Mouse (Mus musculus) left cerebral cortex, postnatal 10 days (tissue): Measurements from ENCODE around the gene Gm13889. TPM values are rescaled to one million over a fixed set of nuclear protein-coding genes. Genes with fewer than 3 reads are reported as not detected.
A peak's percentile ranks its signal among the peaks of the same experiment; 100 is the strongest.

Experiments
- DNase-seq, 2 experiments: peaks; one replicate each; pipeline ENCODE4 v3.0.0; 2021 to 2022; ENCODE audit warnings: low spot score in 2 of 2, mixed read lengths in 1 of 2; ENCODE audit errors: extremely low spot score in 1 of 2
- intact Hi-C: fragments of 180-260 bp; cut with DNase I; formaldehyde crosslinking; loops from one replicate; pipeline ENCODE4 v1.15.1; 2025
- total RNA-seq, 2 experiments: library from RNA; stranded (reverse); gene quantifications; 2 replicates each; pipeline ENCODE4 v1.2.3; 2021

Gene Gm13889
- total RNA-seq, 2 experiments from 2014 or later = 62.6 to 66.5 TPM

GRCm38 (mm10) chr2:93911942-93912341 is 45.1 kb downstream of the Gm13889 start:
- DNase-seq = peak; percentile 53 to 58

GRCm38 (mm10) chr2:93909716-93910115 is 47.3 kb downstream of the Gm13889 start:
- no peak for DNase-seq
- intact Hi-C loops = no loop called here

More at GRCm38 (mm10) chr2:93911942-93912341, 45.1 kb downstream of the Gm13889 start:
- intact Hi-C loops = no loop called here

- intact Hi-C loops = no loop called here
- DNase-seq = peak in 1 of 2 experiments; percentile 65
These were observed 49.3 kb downstream of the Gm13889 start for GRCm38 (mm10) chr2:93907519-93908294.

GRCm38 (mm10) chr2:93906316-93906715 is 50.7 kb downstream of the Gm13889 start:
- DNase-seq = peak in 1 of 2 experiments; percentile 69
- intact Hi-C loops = no loop called here

Other genes with a start within 250 kb of the Gm13889 start
- 10 to 100 TPM; 55.5 to 58.1 TPM for gene Ext2, start 134.6 kb downstream of the Gm13889 start, total RNA-seq
- gene Accs, start 107.3 kb downstream of the Gm13889 start, total RNA-seq = 1 to 10 TPM; 5.0 to 5.3 TPM
- gene Accsl, start 88.0 kb downstream of the Gm13889 start, total RNA-seq = under 1 TPM; 0.30 to 0.51 TPM
- gene Gm27027, start 39.2 kb upstream of the Gm13889 start, total RNA-seq = not detected
- 10 to 100 TPM; 26.9 to 29.2 TPM for gene Alkbh3, start 53.6 kb upstream of the Gm13889 start, total RNA-seq
- 10 to 100 TPM; 75.3 to 78.2 TPM for gene Hsd17b12, start 200.8 kb upstream of the Gm13889 start, total RNA-seq